Mouse (Mus musculus): ENCODE measurements around the gene Foxp1.

DNA sequence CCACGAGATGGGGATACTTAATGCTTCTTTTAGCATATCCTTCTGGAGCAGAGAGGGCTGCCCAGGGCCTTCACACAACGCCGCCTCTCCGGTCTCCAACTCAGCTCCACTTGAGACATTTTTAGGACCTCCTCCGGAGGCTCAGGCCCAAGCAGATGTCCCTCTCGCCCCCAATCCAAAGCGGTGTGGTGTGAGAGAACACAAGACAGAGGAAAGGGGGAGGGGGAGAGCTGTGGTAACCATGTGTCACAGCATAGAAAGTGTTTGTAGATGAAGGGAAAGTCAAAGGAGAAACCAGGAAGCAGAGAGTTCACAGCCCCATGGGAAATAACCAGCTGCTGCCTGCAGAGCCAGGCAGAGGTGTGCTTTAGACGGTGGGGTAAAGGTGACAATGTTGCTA lies 44.4 kb upstream of the Foxp1 start:
- TF ChIP-seq CTCF (IDR thresholded peaks at IDR 0.05; ENCODE audit: low read depth) (no peak), EP300 (IDR thresholded peaks at IDR 0.05; ENCODE audit: low read depth) (no peak)
